Mouse (Mus musculus) liver, embryonic 13.5 days (tissue): ENCODE results near the gene Clcn6. TPM values are rescaled to one million over a fixed set of nuclear protein-coding genes. Genes with fewer than 3 reads are reported as not detected.
"Not testable (repeated sequence)": the region's sequence is repeated elsewhere in the genome, so short reads cannot be mapped to it uniquely, and the experiment has no call there.

Source experiments
- ATAC-seq: fragments of 200-750 bp; cut with Nextera tagmentation; 2 replicates; pipeline ENCODE4 v1.8.0; 2017; ENCODE audit warnings: low read depth, mild to moderate bottlenecking, moderate number of reproducible peaks, moderate library complexity
- DNase-seq: peaks from one replicate; pipeline ENCODE4 v3.0.0; 2022
- H3K27ac ChIP-seq: fragments of 300-500 bp; sonication (generic); 2 replicates; pipeline ENCODE4 v1.5.1; 2015; ENCODE audit warnings: moderate library complexity, mild to moderate bottlenecking, inconsistent platforms
- H3K27me3 ChIP-seq: fragments of 300-500 bp; sonication (generic); 2 replicates; pipeline ENCODE4 v1.6.1; 2015; ENCODE audit warnings: mild to moderate bottlenecking, inconsistent platforms
- H3K36me3 ChIP-seq: fragments of 300-500 bp; sonication (generic); 2 replicates; pipeline ENCODE4 v1.6.1; 2015; ENCODE audit warnings: mild to moderate bottlenecking, inconsistent platforms
- H3K4me1 ChIP-seq: fragments of 300-500 bp; sonication (generic); replicated peaks from 2 replicates; pipeline ENCODE4 v1.6.1; 2015; ENCODE audit warnings: inconsistent platforms
- H3K4me2 ChIP-seq: fragments of 300-500 bp; sonication (generic); 2 replicates; pipeline ENCODE4 v1.6.1; 2015; ENCODE audit warnings: inconsistent platforms, mild to moderate bottlenecking, moderate library complexity
- H3K4me3 ChIP-seq: fragments of 300-500 bp; sonication (generic); replicated peaks from 2 replicates; pipeline ENCODE4 v1.5.1; 2015; ENCODE audit warnings: mild to moderate bottlenecking, inconsistent platforms
- H3K9ac ChIP-seq: fragments of 300-500 bp; sonication (generic); 2 replicates; pipeline ENCODE4 v1.6.1; 2015; ENCODE audit warnings: mild to moderate bottlenecking, inconsistent platforms
- H3K9me3 ChIP-seq: fragments of 300-500 bp; sonication (generic); replicated peaks from 2 replicates; pipeline ENCODE4 v1.6.1; 2016; ENCODE audit warnings: inconsistent platforms
- WGBS: fragments of 180-500 bp; shearing (Covaris S2); methylation state at CpG from one replicate; pipeline ENCODE4 v1.1.7; 2015; ENCODE audit not compliant: insufficient replicate concordance; 5-methylcytosine and 5-hydroxymethylcytosine counted together
- polyA plus RNA-seq: library from polyadenylated mRNA; unstranded; fragments of >200 nt; fragmentation: Nextera tagmentation; extraction: Ambion mirVana; gene quantifications from 2 replicates; pipeline ENCODE4 v1.2.1, GENCODE M21; 2015

Clcn6 gene
- polyA plus RNA-seq, 1 experiment from 2014 or later: 1.5 TPM

GRCm38 (mm10) chr4:148051046-148051776 lies 12.6 kb upstream of the Clcn6 start:
- Histone ChIP-seq H3K9me3 (no peaks in the 10 kb centered on the region), H3K27ac (no peak overlapping the region), H3K36me3 (peaks cover 89% of the 10 kb centered on the region), H3K27me3 (no peaks in the 10 kb centered on the region), H3K9ac (no peak overlapping the region), H3K4me2 (no peak overlapping the region), H3K4me3 (no peak overlapping the region), H3K4me1 (peaks cover 47% of the 10 kb centered on the region)
- no peak for ATAC-seq
- DNase-seq: no peak
- WGBS: 90% methylated on average over 13 of the region's 13 CpGs

GRCm38 (mm10) chr4:148050396-148050914 lies 11.8 kb upstream of the Clcn6 start:
- WGBS: 92% methylated on average over 3 of the region's 3 CpGs
- not testable (repeated sequence) for H3K27ac ChIP-seq, H3K4me2 ChIP-seq, H3K4me3 ChIP-seq, DNase-seq, H3K9me3 ChIP-seq, ATAC-seq, H3K9ac ChIP-seq, H3K27me3 ChIP-seq
- peaks cover 85% of the 10 kb centered on the region for H3K36me3 ChIP-seq
- peaks cover 50% of the 10 kb centered on the region for H3K4me1 ChIP-seq

GRCm38 (mm10) chr4:148046450-148047031 lies 7.9 kb upstream of the Clcn6 start:
- DNase-seq (peak; percentile 75), ATAC-seq (peak; percentile 92)
- peaks cover 78% of the 10 kb centered on the region for H3K36me3 ChIP-seq
- H3K4me3 ChIP-seq: peak overlapping the region; percentile 23
- H3K27me3 ChIP-seq: no peaks in the 10 kb centered on the region
- peaks cover 87% of the 10 kb centered on the region for H3K4me1 ChIP-seq
- 14% methylated on average over 4 of the region's 4 CpGs for WGBS
- peak overlapping the region; percentile 57 for H3K9ac ChIP-seq
- H3K9me3 ChIP-seq: no peaks in the 10 kb centered on the region
- peak overlapping the region; percentile 58 for H3K4me2 ChIP-seq
- peak overlapping the region; percentile 93 for H3K27ac ChIP-seq

GRCm38 (mm10) chr4:148044113-148044512 lies 5.5 kb upstream of the Clcn6 start:
- Histone ChIP-seq H3K9me3 (no peaks in the 10 kb centered on the region), H3K4me2 (peak overlapping the region; percentile 58), H3K27me3 (no peaks in the 10 kb centered on the region), H3K9ac (peak overlapping the region; percentile 42), H3K4me3 (peak overlapping the region; percentile 4), H3K4me1 (peaks cover 98% of the 10 kb centered on the region), H3K27ac (peak overlapping the region; percentile 93), H3K36me3 (peaks cover 54% of the 10 kb centered on the region)
- ATAC-seq: peak; percentile 47
- DNase-seq: no peak
- WGBS: 45% methylated on average over 2 of the region's 2 CpGs

GRCm38 (mm10) chr4:148043327-148043726 lies 4.7 kb upstream of the Clcn6 start:
- Histone ChIP-seq H3K27ac (peak overlapping the region; percentile 98), H3K4me2 (peak overlapping the region; percentile 97), H3K36me3 (peaks cover 46% of the 10 kb centered on the region), H3K9ac (peak overlapping the region; percentile 91), H3K4me1 (peaks cover 90% of the 10 kb centered on the region), H3K4me3 (peak overlapping the region; percentile 81; the same call in 1 of the 2 replicates)
- not testable (repeated sequence) for DNase-seq, H3K27me3 ChIP-seq, ATAC-seq, H3K9me3 ChIP-seq
- WGBS: 89% methylated on average over 7 of the region's 8 CpGs

- DNase-seq (no peak), ATAC-seq (no peak)
- Histone ChIP-seq H3K36me3 (peaks cover 36% of the 10 kb centered on the region), H3K9ac (peak overlapping the region; percentile 91), H3K4me2 (peak overlapping the region; percentile 97), H3K9me3 (no peaks in the 10 kb centered on the region), H3K4me3 (peak overlapping the region; percentile 81), H3K27ac (peak overlapping the region; percentile 98), H3K27me3 (no peaks in the 10 kb centered on the region), H3K4me1 (peaks cover 85% of the 10 kb centered on the region)
- 9% methylated on average over 16 of the region's 16 CpGs for WGBS
These were observed 3.1 kb upstream of the Clcn6 start for GRCm38 (mm10) chr4:148041611-148042191.

GRCm38 (mm10) chr4:148040933-148041610 lies 2.5 kb upstream of the Clcn6 start:
- Histone ChIP-seq H3K4me1 (peaks cover 79% of the 10 kb centered on the region), H3K9me3 (no peaks in the 10 kb centered on the region), H3K36me3 (peaks cover 36% of the 10 kb centered on the region), H3K4me3 (peak overlapping the region; percentile 81), H3K27me3 (no peaks in the 10 kb centered on the region), H3K27ac (peak overlapping the region; percentile 98), H3K9ac (peak overlapping the region; percentile 91), H3K4me2 (peak overlapping the region; percentile 97)
- peak; percentile 51 for ATAC-seq
- DNase-seq: peak; percentile 73
- WGBS: 3% methylated on average over 19 of the region's 19 CpGs

GRCm38 (mm10) chr4:148040029-148040830 lies 1.6 kb upstream of the Clcn6 start:
- Histone ChIP-seq H3K4me3 (peak overlapping the region; percentile 81), H3K36me3 (peaks cover 30% of the 10 kb centered on the region), H3K27me3 (no peaks in the 10 kb centered on the region), H3K4me1 (peaks cover 72% of the 10 kb centered on the region), H3K9ac (peak overlapping the region; percentile 91), H3K9me3 (no peaks in the 10 kb centered on the region), H3K27ac (peak overlapping the region; percentile 98), H3K4me2 (peak overlapping the region; percentile 97)
- DNase-seq (no peak), ATAC-seq (no peak)
- WGBS: 63% methylated on average over 15 of the region's 15 CpGs

GRCm38 (mm10) chr4:148039254-148040028 lies 820 bp upstream of the Clcn6 start:
- peak overlapping the region; percentile 91 for H3K9ac ChIP-seq
- H3K27ac ChIP-seq: peak overlapping the region; percentile 98
- DNase-seq: peak; percentile 60
- H3K27me3 ChIP-seq: no peaks in the 10 kb centered on the region
- H3K4me3 ChIP-seq: peak overlapping the region; percentile 81
- H3K9me3 ChIP-seq: no peaks in the 10 kb centered on the region
- H3K4me2 ChIP-seq: peak overlapping the region; percentile 97
- peak; percentile 6 for ATAC-seq
- WGBS: 17% methylated on average over 19 of the region's 19 CpGs
- peaks cover 65% of the 10 kb centered on the region for H3K4me1 ChIP-seq
- H3K36me3 ChIP-seq: peaks cover 25% of the 10 kb centered on the region

- Histone ChIP-seq H3K9me3 (no peaks in the 10 kb centered on the region), H3K36me3 (peaks cover 16% of the 10 kb centered on the region), H3K9ac (peak overlapping the region; percentile 78), H3K4me3 (peak overlapping the region; percentile 81), H3K4me1 (peaks cover 58% of the 10 kb centered on the region), H3K27me3 (no peaks in the 10 kb centered on the region), H3K27ac (peak overlapping the region; percentile 87), H3K4me2 (peak overlapping the region; percentile 97)
- ATAC-seq: no peak
- no peak for DNase-seq
- 6% methylated on average over 26 of the region's 26 CpGs for WGBS
These were observed 482 bp downstream of the Clcn6 start for GRCm38 (mm10) chr4:148038079-148038599.
